Mouse (Mus musculus): ENCODE results near the gene Gas2l1. TPM values are rescaled to one million over a fixed set of nuclear protein-coding genes. Genes with fewer than 3 reads are reported as not detected.
"Not testable (repeated sequence)": the region's sequence is repeated elsewhere in the genome, so short reads cannot be mapped to it uniquely, and the experiment has no call there.

Gas2l1 gene
- total RNA-seq (2021): 42.4 and 46.1 TPM in 2 replicates
- long read RNA-seq, transcript Gas2l1-203 (6 exons, 2,530 nt): minor isoform, 5 of 43 reads
- long read RNA-seq, transcript Gas2l1-202 (7 exons, 2,847 nt): major isoform, 7 of 43 reads
- long read RNA-seq, partial matches to known transcripts: 22 of 43 reads
- long read RNA-seq, other reads (novel, unspliced or antisense): 9 of 43 reads

GRCm38 (mm10) chr11:5065056-5065821, at the start of gene Gas2l1:
Gas2l1 (minus strand) TSS chr11:5065327.
- DNase-seq: peak; percentile 93

GRCm38 (mm10) chr11:5113645-5114044, 48.5 kb upstream of the Gas2l1 start:
- DNase-seq: no peak

DNA sequence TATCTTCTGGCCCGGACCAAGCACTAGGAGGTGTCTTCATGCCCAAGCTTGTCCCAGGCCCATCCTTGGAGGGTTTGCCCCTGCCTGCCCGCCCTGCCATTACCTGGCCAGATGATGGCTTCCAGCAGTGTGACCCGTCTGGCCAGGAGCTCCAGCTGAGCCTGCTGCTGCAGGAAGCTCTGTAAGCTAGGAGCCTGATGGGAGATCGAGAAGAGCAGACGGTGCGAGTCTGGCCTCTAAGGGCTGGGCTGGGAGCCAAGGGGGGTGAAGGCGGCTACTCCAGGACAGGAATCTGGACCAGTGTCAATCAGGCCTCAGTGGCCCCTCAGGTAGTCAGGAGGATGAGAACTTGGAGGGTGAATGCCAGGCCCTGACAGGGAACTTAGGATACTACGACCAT, 44.3 kb upstream of the Gas2l1 start:
- DNase-seq: no peak

GRCm38 (mm10) chr11:5103986-5104509, 38.9 kb upstream of the Gas2l1 start:
- DNase-seq: no peak

- DNase-seq: no peak
Observed at GRCm38 (mm10) chr11:5102384-5102783, 37.3 kb upstream of the Gas2l1 start.

DNA sequence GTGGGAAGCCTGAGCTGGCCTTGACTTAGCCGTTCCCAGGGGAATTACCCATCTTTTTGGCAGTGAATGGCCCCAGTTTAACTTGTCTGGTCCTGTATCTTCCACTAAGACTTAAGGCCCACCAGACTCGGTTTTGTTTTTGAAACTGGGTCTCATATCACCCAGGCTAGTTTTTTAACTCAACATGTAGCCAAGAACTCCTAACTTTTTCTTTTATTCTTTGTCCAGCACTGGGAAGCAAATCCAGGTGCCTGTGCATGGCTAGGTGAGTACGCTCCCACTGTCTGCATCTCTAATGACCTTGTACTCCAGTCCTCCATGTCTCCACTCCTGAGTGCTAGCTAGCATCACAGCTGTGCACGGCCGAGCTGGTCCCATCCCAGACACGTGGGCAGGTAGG, 36.5 kb upstream of the Gas2l1 start:
- DNase-seq: no peak

GRCm38 (mm10) chr11:5100801-5101200, 35.7 kb upstream of the Gas2l1 start:
- no peak for DNase-seq

- DNase-seq: no peak
Observed at GRCm38 (mm10) chr11:5100283-5100682, 35.2 kb upstream of the Gas2l1 start.

DNA sequence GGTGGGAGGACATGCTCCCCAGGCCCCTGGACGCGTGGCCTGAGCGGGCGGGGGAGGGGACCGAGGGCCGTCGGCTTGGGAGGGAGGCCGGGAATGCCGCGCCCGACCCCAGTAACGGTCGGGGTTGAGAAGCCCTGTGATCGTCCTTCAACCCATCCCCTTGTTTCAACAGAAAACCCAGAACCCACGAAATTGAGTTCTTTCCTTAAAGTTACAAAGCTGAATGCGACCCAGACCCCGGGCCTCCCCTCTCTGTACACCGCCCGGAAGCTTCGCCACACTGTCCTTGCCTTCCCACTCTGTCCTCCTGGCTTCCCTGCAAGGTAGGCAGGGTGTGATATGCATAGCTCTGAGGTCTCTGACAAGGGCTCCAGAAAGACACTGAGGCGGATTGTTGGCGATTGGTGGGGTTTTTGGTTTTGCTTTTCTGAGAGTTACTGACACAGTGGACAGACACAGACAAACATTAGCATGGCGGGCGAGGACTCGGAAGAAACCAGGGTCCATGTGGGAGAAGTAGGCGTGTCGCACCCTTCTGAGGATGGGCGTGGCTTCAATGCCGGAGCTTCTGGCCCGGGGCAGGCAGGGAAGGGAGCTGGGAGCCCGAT, 34.6 kb upstream of the Gas2l1 start:
- DNase-seq: peak; percentile 83

- peak; percentile 98 for DNase-seq
Observed at GRCm38 (mm10) chr11:5098736-5099542, 33.8 kb upstream of the Gas2l1 start, which contains the start of the genes Rhbdd3 and Ewsr1. Rhbdd3 (plus strand) TSS chr11:5098926. Ewsr1 (minus strand) TSS chr11:5099266.

DNA sequence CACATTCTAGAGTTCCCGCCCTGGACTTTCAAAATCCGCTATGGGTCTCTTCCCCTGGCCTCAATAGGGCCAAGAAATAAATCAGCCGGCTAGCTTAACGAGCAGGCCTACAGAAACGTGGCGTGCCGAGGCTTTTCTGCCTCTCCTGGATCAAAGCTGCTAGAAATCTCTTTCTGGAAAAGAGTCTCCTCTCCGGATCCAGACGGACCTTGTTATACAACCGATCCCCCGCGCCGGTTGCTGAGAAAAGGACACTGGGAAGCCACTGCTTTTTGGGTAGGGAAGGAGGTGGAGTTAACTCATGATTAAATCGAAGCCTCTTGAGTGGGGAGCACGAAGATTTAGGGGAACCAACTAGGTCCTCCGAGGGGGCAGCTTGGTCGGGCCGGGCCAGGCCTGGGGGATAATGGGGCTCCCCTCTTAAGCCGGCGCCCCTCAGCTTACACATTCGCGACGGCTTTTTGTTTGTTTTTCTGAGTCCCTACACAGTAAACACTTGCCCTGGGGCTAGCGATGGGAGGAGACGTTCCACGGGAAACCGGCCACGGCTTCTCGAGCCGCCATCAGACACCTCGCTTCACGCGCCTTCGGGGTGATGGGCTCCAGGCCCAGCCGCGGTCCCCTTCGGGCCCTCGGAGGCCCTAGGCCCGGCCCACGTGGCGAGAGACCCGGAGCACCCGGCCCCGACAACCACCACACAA, 33.1 kb upstream of the Gas2l1 start:
- DNase-seq: peak; percentile 42

- no peak for DNase-seq
Observed at GRCm38 (mm10) chr11:5096480-5097020, 31.4 kb upstream of the Gas2l1 start.

DNA sequence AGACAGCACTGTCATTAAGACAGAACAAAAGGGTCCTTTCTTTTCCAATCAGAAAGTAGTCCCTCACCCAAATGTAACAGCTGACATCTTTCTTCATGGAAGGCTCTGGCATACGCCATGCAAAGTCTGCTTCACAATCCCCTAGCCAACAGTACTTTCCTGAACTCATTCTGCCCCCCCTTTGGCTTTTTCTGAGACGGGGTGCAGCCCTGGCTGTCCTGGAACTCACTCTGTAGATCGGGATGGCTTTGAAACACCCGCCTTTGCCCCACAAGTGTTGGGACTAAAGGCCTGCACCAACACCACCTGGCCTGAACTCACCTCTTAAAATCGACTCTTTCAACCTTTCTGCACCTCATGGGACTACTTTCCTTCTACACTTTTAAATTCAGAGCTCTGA, 30.8 kb upstream of the Gas2l1 start:
- DNase-seq: no peak

- no peak for DNase-seq
Observed at GRCm38 (mm10) chr11:5091706-5092105, 26.6 kb upstream of the Gas2l1 start.

GRCm38 (mm10) chr11:5089147-5089546, 24.0 kb upstream of the Gas2l1 start:
- no peak for DNase-seq

- not testable (repeated sequence) for DNase-seq
Observed at GRCm38 (mm10) chr11:5076843-5077242, 11.7 kb upstream of the Gas2l1 start.

GRCm38 (mm10) chr11:5075760-5076159, 10.6 kb upstream of the Gas2l1 start:
- no peak for DNase-seq

DNA sequence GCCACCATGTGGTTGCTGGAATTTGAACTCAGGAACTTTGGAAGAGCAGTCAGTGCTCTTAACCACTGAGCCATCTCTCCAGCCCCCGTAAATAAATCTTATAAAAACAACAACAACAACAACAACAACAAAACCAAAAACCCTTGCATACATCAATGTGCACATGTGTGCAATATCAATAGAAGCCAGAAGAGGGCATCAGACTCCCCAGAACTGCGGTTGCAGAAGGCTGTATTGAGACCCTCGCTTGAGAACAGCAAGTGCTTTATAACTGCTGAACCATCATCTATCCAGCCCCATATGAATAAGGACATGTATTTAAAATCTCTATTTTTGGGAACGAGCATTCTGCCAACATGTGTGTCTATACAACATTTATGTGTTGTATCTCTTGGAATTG, 9.8 kb upstream of the Gas2l1 start:
- DNase-seq: no peak

- no peak for DNase-seq
Observed at GRCm38 (mm10) chr11:5068126-5068971, 3.2 kb upstream of the Gas2l1 start.

- no peak for DNase-seq
Observed at GRCm38 (mm10) chr11:5067063-5067462, 1.9 kb upstream of the Gas2l1 start.
